Mouse (Mus musculus): ENCODE results near the gene Cabp7. TPM values are rescaled to one million over a fixed set of nuclear protein-coding genes. Genes with fewer than 3 reads are reported as not detected.

Gene Cabp7
- polyA plus RNA-seq, 1 experiment from 2014 or later = 0.15 TPM

GRCm38 (mm10) chr11:4756984-4757788 lies 10.6 kb upstream of the Cabp7 start:
- H3K4me3 ChIP-seq (ENCODE audit: low read depth, low read length) = no peak overlapping the region
- no peak overlapping the region for H3K9ac ChIP-seq (ENCODE audit: low read depth, low read length)
- H3K27me3 ChIP-seq (replicated peaks; ENCODE audit: control insufficient read depth, insufficient read depth, low read length) = peaks cover 3% of the 10 kb centered on the region; the same call in 1 of the 2 replicates
- DNase-seq (ENCODE audit: low spot score) (no peak), ATAC-seq (ENCODE audit: low read depth) (no peak)
- H3K9me3 ChIP-seq (ENCODE audit: control insufficient read depth, low read length) = peaks cover 5% of the 10 kb centered on the region; the same call in 1 of the 2 replicates
- no peak overlapping the region for H3K27ac ChIP-seq (replicated peaks; ENCODE audit: low read depth, low read length)
- H3K4me2 ChIP-seq (ENCODE audit: low read depth, low read length) = no peak overlapping the region
- WGBS = 51% methylated on average over 9 of the region's 11 CpGs
- no peaks in the 10 kb centered on the region for H3K4me1 ChIP-seq (ENCODE audit: control insufficient read depth, insufficient read depth, low read length)
- no peaks in the 10 kb centered on the region for H3K36me3 ChIP-seq (ENCODE audit: control insufficient read depth, insufficient read depth, low read length)

- no peak overlapping the region for H3K4me2 ChIP-seq (ENCODE audit: low read depth, low read length)
- no peaks in the 10 kb centered on the region for H3K36me3 ChIP-seq (ENCODE audit: control insufficient read depth, insufficient read depth, low read length)
- ATAC-seq (ENCODE audit: low read depth) = no peak
- 82% methylated on average over 9 of the region's 9 CpGs for WGBS
- no peaks in the 10 kb centered on the region for H3K27me3 ChIP-seq (replicated peaks; ENCODE audit: control insufficient read depth, insufficient read depth, low read length)
- no peak for DNase-seq (ENCODE audit: low spot score)
- no peaks in the 10 kb centered on the region for H3K4me1 ChIP-seq (ENCODE audit: control insufficient read depth, insufficient read depth, low read length)
- H3K9me3 ChIP-seq (ENCODE audit: control insufficient read depth, low read length) = peaks cover 5% of the 10 kb centered on the region; the same call in 1 of the 2 replicates
- H3K9ac ChIP-seq (ENCODE audit: low read depth, low read length) = no peak overlapping the region
- H3K27ac ChIP-seq (replicated peaks; ENCODE audit: low read depth, low read length) = no peak overlapping the region
- no peak overlapping the region for H3K4me3 ChIP-seq (ENCODE audit: low read depth, low read length)
Measured at GRCm38 (mm10) chr11:4756460-4756859, 9.9 kb upstream of the Cabp7 start.

- Histone ChIP-seq H3K4me1 (ENCODE audit: control insufficient read depth, insufficient read depth, low read length) (no peaks in the 10 kb centered on the region), H3K9me3 (ENCODE audit: control insufficient read depth, low read length) (peaks cover 5% of the 10 kb centered on the region; the same call in 1 of the 2 replicates), H3K36me3 (ENCODE audit: control insufficient read depth, insufficient read depth, low read length) (no peaks in the 10 kb centered on the region), H3K4me3 (ENCODE audit: low read depth, low read length) (no peak overlapping the region), H3K27me3 (replicated peaks; ENCODE audit: control insufficient read depth, insufficient read depth, low read length) (peaks cover 7% of the 10 kb centered on the region), H3K27ac (replicated peaks; ENCODE audit: low read depth, low read length) (no peak overlapping the region), H3K9ac (ENCODE audit: low read depth, low read length) (no peak overlapping the region), H3K4me2 (ENCODE audit: low read depth, low read length) (no peak overlapping the region)
- ATAC-seq (ENCODE audit: low read depth) (no peak), DNase-seq (ENCODE audit: low spot score) (no peak)
- 78% methylated on average over 11 of the region's 11 CpGs for WGBS
Measured at GRCm38 (mm10) chr11:4754867-4755266, 8.3 kb upstream of the Cabp7 start.

- Histone ChIP-seq H3K4me1 (ENCODE audit: control insufficient read depth, insufficient read depth, low read length) (no peaks in the 10 kb centered on the region), H3K27me3 (replicated peaks; ENCODE audit: control insufficient read depth, insufficient read depth, low read length) (peaks cover 16% of the 10 kb centered on the region), H3K4me3 (ENCODE audit: low read depth, low read length) (no peak overlapping the region), H3K9me3 (ENCODE audit: control insufficient read depth, low read length) (peaks cover 5% of the 10 kb centered on the region; the same call in 1 of the 2 replicates), H3K27ac (replicated peaks; ENCODE audit: low read depth, low read length) (no peak overlapping the region), H3K4me2 (ENCODE audit: low read depth, low read length) (no peak overlapping the region), H3K9ac (ENCODE audit: low read depth, low read length) (no peak overlapping the region), H3K36me3 (ENCODE audit: control insufficient read depth, insufficient read depth, low read length) (no peaks in the 10 kb centered on the region)
- DNase-seq (ENCODE audit: low spot score) (no peak), ATAC-seq (ENCODE audit: low read depth) (no peak)
- 92% methylated on average over 3 of the region's 3 CpGs for WGBS
Measured at GRCm38 (mm10) chr11:4754036-4754435, 7.5 kb upstream of the Cabp7 start.

GRCm38 (mm10) chr11:4752836-4753235 lies 6.3 kb upstream of the Cabp7 start:
- Histone ChIP-seq H3K9me3 (ENCODE audit: control insufficient read depth, low read length) (peaks cover 5% of the 10 kb centered on the region; the same call in 1 of the 2 replicates), H3K4me3 (ENCODE audit: low read depth, low read length) (no peak overlapping the region), H3K9ac (ENCODE audit: low read depth, low read length) (no peak overlapping the region), H3K4me2 (ENCODE audit: low read depth, low read length) (no peak overlapping the region), H3K36me3 (ENCODE audit: control insufficient read depth, insufficient read depth, low read length) (no peaks in the 10 kb centered on the region), H3K4me1 (ENCODE audit: control insufficient read depth, insufficient read depth, low read length) (no peaks in the 10 kb centered on the region), H3K27ac (replicated peaks; ENCODE audit: low read depth, low read length) (no peak overlapping the region), H3K27me3 (replicated peaks; ENCODE audit: control insufficient read depth, insufficient read depth, low read length) (peaks cover 28% of the 10 kb centered on the region)
- 42% methylated on average over 10 of the region's 10 CpGs for WGBS
- no peak for DNase-seq (ENCODE audit: low spot score)
- ATAC-seq (ENCODE audit: low read depth) = no peak

- no peaks in the 10 kb centered on the region for H3K36me3 ChIP-seq (ENCODE audit: control insufficient read depth, insufficient read depth, low read length)
- ATAC-seq (ENCODE audit: low read depth) (no peak), DNase-seq (ENCODE audit: low spot score) (peak; percentile 85)
- no peak overlapping the region for H3K4me2 ChIP-seq (ENCODE audit: low read depth, low read length)
- H3K9me3 ChIP-seq (ENCODE audit: control insufficient read depth, low read length) = peaks cover 5% of the 10 kb centered on the region; the same call in 1 of the 2 replicates
- H3K4me1 ChIP-seq (ENCODE audit: control insufficient read depth, insufficient read depth, low read length) = peaks cover 7% of the 10 kb centered on the region; the same call in 1 of the 2 replicates
- H3K27ac ChIP-seq (replicated peaks; ENCODE audit: low read depth, low read length) = no peak overlapping the region
- 6% methylated on average over 9 of the region's 9 CpGs for WGBS
- H3K9ac ChIP-seq (ENCODE audit: low read depth, low read length) = no peak overlapping the region
- no peak overlapping the region for H3K4me3 ChIP-seq (ENCODE audit: low read depth, low read length)
- peaks cover 52% of the 10 kb centered on the region for H3K27me3 ChIP-seq (replicated peaks; ENCODE audit: control insufficient read depth, insufficient read depth, low read length)
Measured at GRCm38 (mm10) chr11:4750263-4750662, 3.7 kb upstream of the Cabp7 start.

- WGBS = 2% methylated on average over 12 of the region's 12 CpGs
Measured at GRCm38 (mm10) chr11:4747285-4747684, 707 bp upstream of the Cabp7 start.

GRCm38 (mm10) chr11:4745969-4746368 lies 609 bp downstream of the Cabp7 start:
- ATAC-seq (ENCODE audit: low read depth) (no peak), DNase-seq (ENCODE audit: low spot score) (no peak)
- peak overlapping the region; percentile 96 for H3K4me2 ChIP-seq (ENCODE audit: low read depth, low read length)
- peaks cover 7% of the 10 kb centered on the region; the same call in 1 of the 2 replicates for H3K4me1 ChIP-seq (ENCODE audit: control insufficient read depth, insufficient read depth, low read length)
- peaks cover 77% of the 10 kb centered on the region for H3K27me3 ChIP-seq (replicated peaks; ENCODE audit: control insufficient read depth, insufficient read depth, low read length)
- H3K9me3 ChIP-seq (ENCODE audit: control insufficient read depth, low read length) = no peaks in the 10 kb centered on the region
- H3K36me3 ChIP-seq (ENCODE audit: control insufficient read depth, insufficient read depth, low read length) = no peaks in the 10 kb centered on the region
- H3K27ac ChIP-seq (replicated peaks; ENCODE audit: low read depth, low read length) = no peak overlapping the region
- peak overlapping the region; percentile 40; the same call in 1 of the 2 replicates for H3K9ac ChIP-seq (ENCODE audit: low read depth, low read length)
- H3K4me3 ChIP-seq (ENCODE audit: low read depth, low read length) = peak overlapping the region; percentile 52
- 1% methylated on average over 16 of the region's 39 CpGs for WGBS

More at GRCm38 (mm10) chr11:4747285-4747684, 707 bp upstream of the Cabp7 start:
- ATAC-seq (ENCODE audit: low read depth) = no peak
- H3K4me2 ChIP-seq (ENCODE audit: low read depth, low read length) = peak overlapping the region; percentile 96
- DNase-seq (ENCODE audit: low spot score) = no peak
- no peak overlapping the region for H3K27ac ChIP-seq (replicated peaks; ENCODE audit: low read depth, low read length)
- peaks cover 7% of the 10 kb centered on the region; the same call in 1 of the 2 replicates for H3K4me1 ChIP-seq (ENCODE audit: control insufficient read depth, insufficient read depth, low read length)
- no peak overlapping the region for H3K9ac ChIP-seq (ENCODE audit: low read depth, low read length)
- no peaks in the 10 kb centered on the region for H3K9me3 ChIP-seq (ENCODE audit: control insufficient read depth, low read length)
- H3K27me3 ChIP-seq (replicated peaks; ENCODE audit: control insufficient read depth, insufficient read depth, low read length) = peaks cover 77% of the 10 kb centered on the region
- H3K36me3 ChIP-seq (ENCODE audit: control insufficient read depth, insufficient read depth, low read length) = no peaks in the 10 kb centered on the region
- peak overlapping the region; percentile 52 for H3K4me3 ChIP-seq (ENCODE audit: low read depth, low read length)
